Mouse (Mus musculus): ENCODE data around the gene Omg. TPM values are rescaled to one million over a fixed set of nuclear protein-coding genes. Genes with fewer than 3 reads are reported as not detected.

Gene Omg
- total RNA-seq, 1 experiment from 2014 or later, result 0.86 TPM

DNA sequence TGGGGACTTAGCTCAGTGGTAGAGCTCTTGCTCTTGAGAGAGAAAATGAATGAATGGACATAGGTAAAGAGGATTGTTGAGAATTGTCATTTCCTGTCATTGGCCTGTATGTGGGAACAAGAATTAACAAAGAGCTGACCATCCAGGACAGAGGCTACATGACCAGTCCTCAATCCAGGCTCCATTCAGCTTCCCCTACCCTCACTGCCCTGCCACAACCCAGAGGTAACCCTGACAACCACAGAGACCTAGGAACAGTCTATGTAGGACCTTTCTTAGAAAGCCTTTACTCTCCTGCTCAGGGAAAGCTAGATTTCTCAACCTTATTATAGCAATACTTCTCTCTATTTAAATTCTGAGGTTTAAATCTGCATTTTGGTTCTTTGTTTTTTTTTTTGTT lies 16.9 kb upstream of the Omg start:
- ATAC-seq (replicated peaks; ENCODE audit: insufficient number of reproducible peaks, low FRiP score, low TSS enrichment, poor library complexity, severe bottlenecking), result peak; percentile 51

DNA sequence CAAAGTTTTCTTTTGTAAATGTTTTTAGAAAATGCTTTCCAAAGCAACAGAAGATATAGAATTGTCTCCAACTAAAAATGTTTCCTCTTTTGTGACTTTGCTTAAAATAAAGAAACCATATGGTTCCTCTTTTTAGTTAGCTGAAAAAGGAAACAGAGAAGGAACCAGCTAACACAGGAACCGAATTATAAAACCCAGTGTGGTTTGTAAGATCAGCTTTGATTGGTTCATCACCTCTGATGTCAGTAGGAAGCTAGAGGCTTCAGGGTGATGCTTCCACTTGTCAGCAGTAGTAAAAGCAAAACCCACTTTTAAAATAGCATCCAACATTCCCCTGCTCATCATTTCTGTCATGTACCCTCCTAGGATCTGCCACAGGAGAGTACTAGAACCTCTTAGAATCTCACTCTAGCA lies 16.0 kb upstream of the Omg start:
- ATAC-seq (replicated peaks; ENCODE audit: insufficient number of reproducible peaks, low FRiP score, low TSS enrichment, poor library complexity, severe bottlenecking), result peak; percentile 93

GRCm38 (mm10) chr11:79519299-79519698 lies 15.4 kb upstream of the Omg start:
- no peak for ATAC-seq (replicated peaks; ENCODE audit: insufficient number of reproducible peaks, low FRiP score, low TSS enrichment, poor library complexity, severe bottlenecking)

- ATAC-seq (replicated peaks; ENCODE audit: insufficient number of reproducible peaks, low FRiP score, low TSS enrichment, poor library complexity, severe bottlenecking), result no peak
These were observed 11.9 kb upstream of the Omg start for GRCm38 (mm10) chr11:79515798-79516197.

GRCm38 (mm10) chr11:79515331-79515730 lies 11.4 kb upstream of the Omg start:
- no peak for ATAC-seq (replicated peaks; ENCODE audit: insufficient number of reproducible peaks, low FRiP score, low TSS enrichment, poor library complexity, severe bottlenecking)

DNA sequence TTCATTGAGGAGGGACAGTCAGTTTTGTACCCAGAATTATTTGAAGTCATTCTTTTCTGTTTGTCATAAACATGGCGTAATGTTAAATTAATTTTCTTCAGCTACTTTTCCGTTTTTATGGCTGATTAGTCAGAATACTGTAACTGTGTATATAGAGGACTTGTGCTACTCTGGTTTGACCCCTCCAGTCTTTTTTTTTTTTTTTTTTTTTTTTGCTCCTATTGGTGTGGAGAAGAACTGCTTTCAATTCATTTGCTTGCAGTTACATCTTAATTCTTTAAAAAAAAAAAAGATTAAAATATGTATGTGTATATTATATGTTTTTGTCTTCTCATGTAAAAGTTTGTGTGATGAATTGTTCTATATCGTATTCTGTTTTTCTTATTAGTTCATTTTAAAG lies 8.1 kb upstream of the Omg start:
- ATAC-seq (replicated peaks; ENCODE audit: insufficient number of reproducible peaks, low FRiP score, low TSS enrichment, poor library complexity, severe bottlenecking), result no peak

DNA sequence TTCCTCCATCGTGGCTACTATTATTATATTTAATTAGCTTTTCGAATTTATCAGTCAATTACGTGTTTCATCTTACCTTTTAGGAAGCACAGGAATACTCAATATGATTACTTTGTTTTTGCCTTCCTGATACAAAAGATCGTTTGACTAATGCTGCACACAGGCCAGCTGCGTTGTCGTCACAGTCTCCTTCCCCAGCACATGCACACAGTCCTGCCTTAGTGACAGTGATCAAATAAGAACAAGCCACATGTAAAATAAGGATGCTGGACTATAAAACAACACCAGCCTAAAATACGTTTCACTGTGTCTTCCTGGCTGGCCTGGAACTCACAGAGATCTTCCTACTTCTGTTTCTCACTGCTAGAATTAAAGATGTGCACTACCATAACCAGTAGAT lies 622 bp upstream of the Omg start:
- no peak for ATAC-seq (replicated peaks; ENCODE audit: insufficient number of reproducible peaks, low FRiP score, low TSS enrichment, poor library complexity, severe bottlenecking)

GRCm38 (mm10) chr11:79502917-79503316 lies 967 bp downstream of the Omg start:
- ATAC-seq (replicated peaks; ENCODE audit: insufficient number of reproducible peaks, low FRiP score, low TSS enrichment, poor library complexity, severe bottlenecking), result no peak

DNA sequence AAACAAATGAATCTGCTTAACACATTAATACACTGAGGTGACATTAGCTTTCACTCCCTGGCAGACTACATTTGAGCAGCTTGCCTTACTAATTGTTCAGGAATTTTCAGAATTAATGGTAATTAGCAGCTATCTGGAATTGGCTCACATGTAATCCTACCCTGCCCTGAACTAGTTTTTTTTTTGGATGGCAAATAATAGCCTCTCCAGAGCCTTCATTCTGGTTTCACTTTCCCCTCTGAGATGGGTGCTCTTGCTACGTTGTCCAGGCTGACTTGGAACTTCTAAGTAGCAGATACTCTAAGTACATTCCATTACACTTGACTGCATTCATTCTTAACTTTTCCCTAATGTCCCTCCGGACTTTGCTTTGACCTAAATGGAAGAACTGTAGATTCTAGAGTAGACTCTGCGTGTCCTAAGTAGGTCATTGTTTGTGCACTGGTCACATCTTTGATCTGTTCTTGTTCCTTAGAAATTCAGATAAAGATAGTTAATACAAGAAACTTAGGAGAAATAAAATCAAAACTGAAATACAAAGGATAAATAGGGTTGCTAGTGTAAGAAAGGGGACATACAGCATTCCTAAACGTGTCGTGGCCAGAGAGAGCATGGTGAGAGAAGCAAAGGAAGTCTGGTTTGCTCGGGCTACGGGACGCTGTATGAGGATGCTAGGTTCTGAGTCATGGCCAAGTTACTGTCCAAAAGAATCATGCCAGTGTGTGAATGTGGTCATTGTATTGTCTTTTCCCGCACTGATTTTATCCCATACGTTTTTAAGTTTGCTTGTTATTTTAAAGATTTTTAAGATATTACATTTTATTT lies 8.7 kb downstream of the Omg start:
- ATAC-seq (replicated peaks; ENCODE audit: insufficient number of reproducible peaks, low FRiP score, low TSS enrichment, poor library complexity, severe bottlenecking), result no peak

DNA sequence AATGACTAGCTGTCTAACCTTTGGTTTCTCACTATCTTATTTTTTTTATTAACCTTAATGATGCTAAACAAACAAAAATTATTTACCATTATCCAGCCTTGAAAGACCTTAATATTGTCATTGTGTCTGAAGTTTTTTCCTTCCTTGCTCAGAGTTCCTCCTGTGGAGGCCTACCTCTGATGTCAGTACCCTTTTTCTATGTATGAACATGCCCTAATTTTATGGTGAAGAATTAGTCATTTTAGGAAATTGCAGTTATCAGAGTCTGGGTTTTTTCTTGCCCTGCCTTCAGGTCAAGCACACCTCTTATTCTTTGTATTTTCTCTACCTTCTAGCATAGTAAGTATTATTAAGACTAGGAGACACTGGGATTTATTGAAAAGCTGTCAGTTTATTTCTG lies 19.2 kb downstream of the Omg start:
- no peak for ATAC-seq (replicated peaks; ENCODE audit: insufficient number of reproducible peaks, low FRiP score, low TSS enrichment, poor library complexity, severe bottlenecking)

- ATAC-seq (replicated peaks; ENCODE audit: insufficient number of reproducible peaks, low FRiP score, low TSS enrichment, poor library complexity, severe bottlenecking), result no peak
These were observed 19.9 kb downstream of the Omg start for GRCm38 (mm10) chr11:79483876-79484528.

- ATAC-seq (replicated peaks; ENCODE audit: insufficient number of reproducible peaks, low FRiP score, low TSS enrichment, poor library complexity, severe bottlenecking), result no peak
These were observed 20.5 kb downstream of the Omg start for GRCm38 (mm10) chr11:79483392-79483791.

DNA sequence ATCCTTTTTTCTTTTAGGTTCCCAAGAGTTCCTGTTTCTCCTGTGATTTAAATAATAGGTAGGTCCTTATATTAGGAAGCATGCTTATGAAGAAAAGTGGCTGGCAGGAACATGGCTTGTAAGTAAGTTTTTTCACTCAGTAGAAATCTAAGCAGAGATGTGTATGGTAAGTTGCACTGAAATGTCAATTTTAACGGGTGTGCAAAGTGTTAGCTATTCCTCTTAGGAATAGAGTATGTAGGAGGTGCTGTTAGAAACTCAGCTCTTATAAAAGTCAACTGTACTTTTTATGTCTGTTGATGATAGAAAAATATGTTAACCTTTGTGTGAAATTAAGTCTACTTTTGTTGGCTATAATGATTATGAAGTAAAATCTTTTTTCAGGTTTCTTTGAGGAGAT lies 35.8 kb downstream of the Omg start:
- no peak for ATAC-seq (replicated peaks; ENCODE audit: insufficient number of reproducible peaks, low FRiP score, low TSS enrichment, poor library complexity, severe bottlenecking)

DNA sequence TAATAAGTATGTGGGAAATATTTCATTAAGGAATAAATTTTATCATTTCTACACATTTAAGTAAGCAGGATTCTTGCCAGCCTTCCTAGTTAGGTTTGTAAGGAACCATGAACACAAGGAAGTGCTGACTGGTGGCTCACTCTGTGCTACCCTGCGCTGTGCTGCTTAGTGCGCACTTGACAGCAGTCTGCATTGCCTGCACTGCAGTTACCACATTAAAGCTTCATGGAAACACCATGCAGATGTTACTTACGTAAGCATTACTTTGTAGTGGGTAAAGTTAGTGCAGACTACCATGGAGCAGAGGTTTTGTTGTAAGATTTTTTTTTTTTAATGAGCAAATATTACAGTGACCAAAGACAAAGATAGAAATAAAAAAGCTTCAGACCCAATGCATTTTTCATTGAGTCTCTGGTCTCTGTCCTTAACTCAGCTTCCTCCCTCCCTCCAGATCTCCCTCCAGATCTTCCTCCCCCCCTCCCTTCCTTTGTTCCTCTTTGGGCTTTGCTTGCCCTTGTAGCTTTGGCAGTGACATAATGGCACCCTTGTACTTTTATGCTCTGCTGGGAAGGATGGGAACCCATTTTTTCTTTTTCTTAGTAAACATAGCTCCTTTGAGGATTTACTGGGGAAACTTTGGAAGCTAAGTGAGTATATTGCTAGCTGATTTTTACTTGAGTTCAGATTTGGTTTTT lies 43.0 kb downstream of the Omg start:
- no peak for ATAC-seq (replicated peaks; ENCODE audit: insufficient number of reproducible peaks, low FRiP score, low TSS enrichment, poor library complexity, severe bottlenecking)

DNA sequence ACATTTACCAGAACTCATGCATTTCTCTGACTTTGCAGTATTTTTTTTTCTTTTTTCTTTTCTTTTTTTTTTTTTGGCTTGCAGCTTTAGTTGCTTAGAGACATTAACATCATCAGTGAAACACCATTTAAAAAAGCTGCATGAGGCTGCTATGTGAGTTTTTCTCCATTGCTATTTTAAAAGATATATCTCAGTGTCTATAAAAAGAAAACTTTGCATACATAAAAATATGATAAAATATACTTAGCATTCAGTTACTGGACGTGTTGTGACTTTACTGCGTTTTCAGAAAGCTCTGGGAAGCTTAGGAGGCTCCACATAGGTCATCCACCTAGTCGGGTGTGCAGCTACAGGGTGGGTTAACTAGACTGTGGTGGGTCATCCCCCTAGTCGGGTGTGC lies 44.0 kb downstream of the Omg start:
- no peak for ATAC-seq (replicated peaks; ENCODE audit: insufficient number of reproducible peaks, low FRiP score, low TSS enrichment, poor library complexity, severe bottlenecking)

GRCm38 (mm10) chr11:79457928-79458327 lies 46.0 kb downstream of the Omg start:
- no peak for ATAC-seq (replicated peaks; ENCODE audit: insufficient number of reproducible peaks, low FRiP score, low TSS enrichment, poor library complexity, severe bottlenecking)

DNA sequence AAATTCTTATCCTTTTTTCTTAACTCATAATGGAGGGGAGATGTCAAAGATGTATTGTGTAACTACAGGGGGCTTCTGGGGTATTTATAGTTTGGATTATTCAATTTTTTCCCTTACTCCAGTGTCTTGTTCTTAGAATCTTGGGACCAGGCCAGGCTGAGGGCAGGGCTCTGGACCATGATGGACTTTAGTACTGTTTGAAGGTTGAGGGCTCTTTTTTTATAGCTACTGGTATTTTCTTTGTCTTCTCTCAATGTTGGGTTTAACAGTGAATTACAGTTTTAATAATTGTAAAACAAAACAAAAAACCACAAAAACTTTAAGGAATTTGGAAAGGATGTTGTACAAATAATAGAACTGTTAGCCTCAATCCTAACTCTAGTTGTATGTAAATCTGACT lies 50.9 kb downstream of the Omg start:
- ATAC-seq (replicated peaks; ENCODE audit: insufficient number of reproducible peaks, low FRiP score, low TSS enrichment, poor library complexity, severe bottlenecking), result no peak
